Mouse (Mus musculus) testis, adult 10 weeks (tissue): Measurements from ENCODE around the gene Myt1. TPM values are rescaled to one million over a fixed set of nuclear protein-coding genes. Genes with fewer than 3 reads are reported as not detected.

Source experiments
- polyA plus RNA-seq: library from polyadenylated mRNA; stranded (reverse); fragments of 350-450 nt; fragmentation: Illumina TruSeq; extraction: RNeasy Lipid Tissue Mini Kit (QIAGEN cat#74804); gene quantifications from one replicate; pipeline ENCODE4 v1.2.3, GENCODE M21; 2014; ENCODE audit warnings: low read depth, low replicate concordance

Gene Myt1
- 2.4 TPM for polyA plus RNA-seq

GRCm38 (mm10) chr2:181763006-181763830, at the start of gene Myt1:
Myt1 (plus strand) TSS chr2:181763332.

GRCm38 (mm10) chr2:181714903-181715326, 48.2 kb upstream of the Myt1 start, which contains the start of gene Oprl1:
Oprl1 (plus strand) TSS chr2:181715016.

GRCm38 (mm10) chr2:181837372-181838292, 74.5 kb downstream of the Myt1 start, which contains the start of gene Pcmtd2:
Pcmtd2 (plus strand) TSS chr2:181837854.

GRCm38 (mm10) chr2:181863791-181864535, 100.8 kb downstream of the Myt1 start, which contains the start of gene Polr3k:
Polr3k (plus strand) TSS chr2:181864337.

Other genes with a start within 250 kb of the Myt1 start
- gene Dnajc5, start 242.8 kb upstream of the Myt1 start, polyA plus RNA-seq, result 16.9 TPM
- 6.7 TPM for gene Uckl1, start 178.4 kb upstream of the Myt1 start, polyA plus RNA-seq
- 25.6 TPM for gene Prpf6, start 171.5 kb upstream of the Myt1 start, polyA plus RNA-seq
- gene Zfp512b, start 170.5 kb upstream of the Myt1 start, polyA plus RNA-seq, result 13.4 TPM
- 14.0 TPM for gene Samd10, start 164.1 kb upstream of the Myt1 start, polyA plus RNA-seq
- not detected for gene Gm29797, start 106.3 kb upstream of the Myt1 start, polyA plus RNA-seq
- 0.13 TPM for gene Sox18, start 91.7 kb upstream of the Myt1 start, polyA plus RNA-seq
- gene Tcea2, start 83.0 kb upstream of the Myt1 start, polyA plus RNA-seq, result 73.6 TPM
- gene Rgs19, start 69.4 kb upstream of the Myt1 start, polyA plus RNA-seq, result 8.8 TPM
- gene Lkaaear1, start 64.9 kb upstream of the Myt1 start, polyA plus RNA-seq, result 0.90 TPM
- 2.3 TPM for gene Oprl1, start 48.3 kb upstream of the Myt1 start, polyA plus RNA-seq
- 30.6 TPM for gene Pcmtd2, start 74.5 kb downstream of the Myt1 start, polyA plus RNA-seq
- gene Polr3k, start 101.0 kb downstream of the Myt1 start, polyA plus RNA-seq, result 13.5 TPM
- gene Gm14496, start 227.8 kb downstream of the Myt1 start, polyA plus RNA-seq, result not detected